Mouse (Mus musculus) brain, embryonic 14.5 days (tissue): ENCODE data around the gene Nlrp4f. TPM values are rescaled to one million over a fixed set of nuclear protein-coding genes. Genes with fewer than 3 reads are reported as not detected.
A peak's percentile ranks its signal among the peaks of the same experiment; 100 is the strongest.

Experiments used
- DNase-seq: peaks from one replicate; pipeline ENCODE4 v3.0.0-alpha.2; 2011; ENCODE audit warnings: low read depth
- CTCF ChIP-seq: fragments of 200-500 bp; IDR thresholded peaks from 2 replicates; pipeline ENCODE4 v1.5.1; 2012; ENCODE audit warnings: inconsistent platforms, mild to moderate bottlenecking, moderate library complexity, borderline replicate concordance; ENCODE audit not compliant: insufficient read depth, insufficient read length; ENCODE audit errors: extremely low read depth
- POLR2A ChIP-seq: fragments of 200-500 bp; IDR thresholded peaks from 2 replicates; pipeline ENCODE4 v1.6.1; 2012; ENCODE audit warnings: mild to moderate bottlenecking, inconsistent platforms, borderline replicate concordance; ENCODE audit not compliant: poor library complexity, insufficient read depth, insufficient read length, severe bottlenecking; ENCODE audit errors: extremely low read depth
- polyA plus RNA-seq: library from polyadenylated mRNA; depleted of rRNA; stranded (reverse); fragments of >200 nt; gene quantifications from 2 replicates; pipeline ENCODE4 v1.2.3, GENCODE M21; 2012; rRNA removed

Gene Nlrp4f
- polyA plus RNA-seq, result 0.08 TPM in 1 of 2 replicates, not detected in the other

DNA sequence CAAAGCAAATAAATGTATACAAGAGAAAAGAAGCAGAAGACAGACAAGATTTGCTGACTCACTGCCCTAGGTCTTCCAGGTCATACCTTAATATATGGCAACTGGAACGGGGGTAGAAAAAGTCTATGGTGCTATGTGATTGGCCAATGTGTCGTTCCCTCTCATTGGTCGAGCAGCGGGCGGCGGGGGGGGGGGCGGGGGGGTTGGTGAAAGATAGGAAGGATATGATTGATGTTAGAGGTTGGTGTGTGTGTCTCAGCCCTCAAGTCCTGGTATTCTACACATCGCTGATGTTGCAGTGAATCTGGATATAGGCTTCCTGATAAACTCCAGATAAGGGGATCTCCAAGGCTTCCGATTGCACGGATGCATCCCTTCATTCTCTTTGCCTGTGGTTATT lies at the start of gene Nlrp4f:
Nlrp4f (minus strand) TSS at position 101 of the 400 bp plus-strand sequence.
- no peak for TF ChIP-seq CTCF
- TF ChIP-seq POLR2A, result no peak

DNA sequence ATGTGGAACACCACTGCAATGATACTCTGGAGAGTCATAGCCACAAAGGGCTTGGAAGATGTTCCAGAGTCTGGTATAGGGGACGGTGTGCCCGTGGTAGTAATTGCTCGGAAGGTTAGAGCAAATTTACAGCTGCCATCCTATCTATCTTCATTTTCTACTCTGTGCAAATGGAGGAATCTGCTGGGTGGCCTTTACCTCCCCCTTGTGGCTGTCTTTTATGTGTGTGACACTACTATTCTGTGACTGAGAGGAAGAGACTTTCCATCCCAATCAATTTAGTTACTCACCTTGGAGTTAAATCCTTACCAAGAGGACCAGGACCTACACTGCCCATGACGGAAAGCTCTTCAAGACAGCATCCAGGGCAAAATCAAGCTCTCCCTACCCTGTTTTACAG lies 37.5 kb upstream of the Nlrp4f start:
- TF ChIP-seq POLR2A (no peak), CTCF (no peak)
- no peak for DNase-seq

More for the DNA sequence above, at the start of gene Nlrp4f:
- no peak for DNase-seq

DNA sequence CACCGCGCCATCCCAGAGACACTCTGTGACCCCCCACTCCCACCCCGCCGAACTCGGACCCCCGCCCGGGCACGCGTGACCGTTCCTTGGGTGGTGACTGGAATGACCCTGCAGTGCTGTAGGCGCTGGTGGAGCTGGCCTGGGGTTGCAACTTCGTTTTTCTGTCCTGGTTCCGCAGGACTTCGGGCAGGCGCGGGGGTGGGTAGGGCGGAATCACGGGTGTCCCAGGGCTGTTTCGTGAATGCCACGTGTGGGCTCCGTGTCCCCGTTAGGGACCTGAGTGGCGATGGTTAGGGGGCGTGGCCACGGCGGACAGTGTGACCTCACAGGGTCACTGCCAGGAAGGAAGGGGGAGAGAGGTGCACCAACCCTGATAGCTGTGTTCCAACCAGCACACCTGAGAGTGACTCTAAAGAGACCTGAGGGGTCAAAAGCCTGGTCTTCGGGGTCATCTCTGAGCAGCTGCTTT lies 36.6 kb upstream of the Nlrp4f start:
- no peak for DNase-seq
- TF ChIP-seq POLR2A, result no peak
- no peak for TF ChIP-seq CTCF

DNA sequence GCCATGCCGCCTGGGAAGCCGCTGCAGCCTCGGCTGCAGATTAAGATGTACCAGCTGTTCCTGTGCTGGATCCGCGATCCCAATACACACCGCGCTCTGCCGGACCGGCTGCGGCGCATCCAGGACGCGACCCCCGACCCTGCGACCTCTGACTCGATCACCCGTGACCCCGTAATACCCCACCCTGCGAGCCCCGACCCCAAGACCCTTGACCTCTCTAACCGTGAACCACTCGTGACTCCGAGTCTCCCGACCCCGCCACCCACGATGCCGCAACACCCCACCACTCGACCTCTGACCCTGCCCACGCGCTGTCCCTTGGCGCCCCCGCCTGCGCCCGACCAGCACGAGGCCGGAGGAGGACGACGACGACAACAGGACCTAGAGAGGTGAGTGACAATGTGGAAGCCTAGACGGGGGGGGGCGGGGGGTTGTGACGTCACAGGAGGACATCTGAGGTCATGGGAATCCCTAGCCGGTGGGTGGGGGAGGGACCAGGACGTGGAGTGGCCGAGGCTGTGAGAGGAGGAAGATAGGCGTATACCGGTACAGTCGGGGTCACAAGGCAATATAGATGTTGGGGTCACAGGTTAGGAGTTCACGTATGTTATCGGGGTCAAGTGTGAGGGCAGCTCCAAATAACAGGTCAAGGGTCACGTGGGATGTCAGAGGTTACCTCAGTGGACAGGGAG lies 36.0 kb upstream of the Nlrp4f start:
- no peak for DNase-seq
- no peak for TF ChIP-seq CTCF
- TF ChIP-seq POLR2A, result no peak

DNA sequence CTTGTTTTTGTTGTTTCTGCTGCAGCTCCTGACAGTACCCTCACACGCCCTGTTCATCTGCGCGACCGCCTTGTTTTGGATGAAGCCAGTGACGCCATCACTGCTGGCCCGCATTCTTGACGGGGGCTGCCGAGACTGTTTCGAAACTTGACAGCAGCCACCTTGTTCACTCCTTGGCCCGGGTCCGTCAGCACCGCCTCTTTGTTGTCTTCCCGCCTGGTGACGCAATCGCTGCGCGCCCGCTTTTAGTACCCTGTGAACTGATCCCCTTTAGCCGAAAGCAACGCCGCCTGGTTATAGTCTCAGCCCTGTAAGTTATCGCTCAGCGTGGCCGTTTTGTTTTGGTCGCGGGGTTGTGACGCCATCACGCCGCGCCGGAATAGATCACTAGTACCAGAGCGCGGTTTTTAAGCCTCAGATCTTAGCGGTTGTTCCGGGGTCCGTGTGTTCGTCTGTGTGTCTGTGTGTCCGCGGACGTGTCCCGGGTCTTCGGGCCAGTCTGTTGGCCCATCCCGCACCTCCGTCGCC lies 35.4 kb upstream of the Nlrp4f start:
- peak; percentile 98 for DNase-seq

DNA sequence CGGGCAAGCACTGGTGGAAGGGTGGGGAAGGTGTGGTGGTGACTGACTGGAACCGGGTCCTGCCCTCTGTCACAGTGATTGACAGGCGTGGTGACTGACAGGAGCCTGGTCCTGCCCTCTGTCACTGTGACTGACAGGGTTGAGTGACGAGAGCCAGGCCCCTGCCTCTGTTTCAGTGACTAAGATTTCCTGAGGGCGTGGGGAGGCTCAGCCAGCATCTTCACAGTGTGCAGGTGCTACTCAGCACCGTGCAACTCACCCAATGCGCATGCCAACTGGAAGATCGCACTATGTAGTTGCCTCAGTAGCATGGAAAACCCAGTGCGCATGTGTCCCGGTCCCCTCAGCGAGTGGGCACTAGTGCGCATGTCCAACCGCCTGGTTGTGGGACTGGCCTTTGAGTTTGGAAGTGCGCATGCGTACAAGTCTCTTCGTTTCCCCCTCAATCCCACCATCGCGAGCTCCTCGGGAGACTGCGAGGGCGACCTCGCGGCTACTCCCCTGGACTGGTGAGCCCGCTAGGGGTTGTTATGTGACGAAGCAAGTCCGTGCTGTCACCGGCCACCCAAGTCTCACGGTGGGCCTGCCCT lies 34.8 kb upstream of the Nlrp4f start:
- DNase-seq, result peak; percentile 99
- TF ChIP-seq CTCF, result no peak
- TF ChIP-seq POLR2A, result peak; percentile 52; the same call in 1 of the 2 replicates

More for the DNA sequence above, 35.4 kb upstream of the Nlrp4f start:
- TF ChIP-seq POLR2A (no peak), CTCF (no peak)

DNA sequence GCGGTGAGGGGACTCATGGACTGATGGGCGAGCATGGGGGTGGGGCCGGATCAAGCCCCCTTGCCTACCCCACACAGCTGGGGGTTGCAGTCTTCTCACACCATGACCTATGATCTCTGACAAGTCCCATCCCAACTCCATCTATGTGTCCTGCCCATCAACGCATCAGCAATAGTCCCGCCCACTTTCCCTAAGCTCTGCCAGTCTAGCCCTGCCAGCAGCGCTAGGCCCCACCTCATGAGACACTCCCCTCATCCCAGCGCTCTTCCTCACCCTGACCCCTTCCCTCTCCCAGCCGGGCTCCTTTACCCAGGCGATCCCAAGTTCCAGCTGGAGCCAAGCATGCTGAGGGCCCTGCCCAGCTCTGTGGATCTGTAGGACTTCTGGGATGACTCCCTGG lies 31.4 kb upstream of the Nlrp4f start:
- TF ChIP-seq CTCF (no peak), POLR2A (no peak)
- DNase-seq, result no peak

DNA sequence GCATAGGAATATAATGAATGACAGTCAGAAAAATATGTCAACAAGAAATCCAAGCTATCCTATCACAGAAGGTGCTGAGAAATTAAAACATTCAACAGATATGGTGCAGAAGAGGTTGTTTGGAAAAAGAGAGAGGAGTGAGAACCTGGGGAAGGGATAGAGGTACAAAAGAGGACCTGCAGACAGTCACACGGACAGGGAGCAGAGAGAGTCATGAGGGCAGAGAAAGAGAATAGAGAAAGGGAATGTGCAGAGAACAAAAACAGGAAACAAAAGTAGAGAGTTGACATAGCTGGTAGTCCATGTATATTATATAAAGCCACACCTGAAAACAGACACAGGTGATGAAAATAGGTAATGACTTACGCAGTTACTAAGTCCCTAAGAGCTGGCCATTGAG lies 20.9 kb upstream of the Nlrp4f start:
- TF ChIP-seq CTCF (no peak), POLR2A (no peak)
- no peak for DNase-seq

DNA sequence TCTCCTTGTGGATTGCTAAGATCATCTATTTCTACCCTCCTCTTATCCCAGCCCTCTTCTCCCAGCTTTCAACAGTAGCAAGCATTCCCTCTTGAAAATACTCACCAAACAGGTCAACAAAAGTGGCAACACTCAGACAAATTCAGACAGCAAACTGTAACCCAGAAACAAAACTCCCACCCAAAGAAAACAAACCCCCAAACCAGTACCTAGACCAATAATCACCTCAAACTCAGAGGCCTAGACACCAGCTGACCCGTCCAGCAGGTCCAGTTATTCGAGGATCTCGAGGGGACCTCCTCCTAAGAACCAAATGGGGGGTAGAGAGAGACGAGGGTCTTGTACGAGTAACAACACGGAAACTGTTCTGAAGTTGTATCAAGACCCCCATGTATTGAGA lies 20.2 kb upstream of the Nlrp4f start:
- DNase-seq, result no peak
- no peak for TF ChIP-seq CTCF
- TF ChIP-seq POLR2A, result no peak

DNA sequence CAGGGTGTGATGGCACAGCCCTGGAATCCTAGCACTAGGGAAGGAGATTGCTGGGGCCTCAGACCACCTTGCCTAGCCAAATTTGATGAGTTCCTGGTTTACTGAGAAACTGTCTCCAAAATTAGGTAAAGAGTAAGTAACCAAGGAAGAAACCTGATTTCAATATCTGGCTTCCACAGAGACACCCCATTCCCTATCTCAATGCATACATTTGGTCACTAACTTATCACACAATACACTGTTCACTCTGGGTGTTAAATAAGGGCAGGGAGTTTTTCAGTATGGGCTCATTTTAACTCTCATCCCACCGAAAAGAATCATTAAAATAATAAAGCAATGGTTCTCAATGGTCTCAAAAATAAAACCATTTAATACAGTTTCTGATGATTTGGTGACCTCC lies 5.1 kb downstream of the Nlrp4f start:
- TF ChIP-seq CTCF (no peak), POLR2A (no peak)
- no peak for DNase-seq

DNA sequence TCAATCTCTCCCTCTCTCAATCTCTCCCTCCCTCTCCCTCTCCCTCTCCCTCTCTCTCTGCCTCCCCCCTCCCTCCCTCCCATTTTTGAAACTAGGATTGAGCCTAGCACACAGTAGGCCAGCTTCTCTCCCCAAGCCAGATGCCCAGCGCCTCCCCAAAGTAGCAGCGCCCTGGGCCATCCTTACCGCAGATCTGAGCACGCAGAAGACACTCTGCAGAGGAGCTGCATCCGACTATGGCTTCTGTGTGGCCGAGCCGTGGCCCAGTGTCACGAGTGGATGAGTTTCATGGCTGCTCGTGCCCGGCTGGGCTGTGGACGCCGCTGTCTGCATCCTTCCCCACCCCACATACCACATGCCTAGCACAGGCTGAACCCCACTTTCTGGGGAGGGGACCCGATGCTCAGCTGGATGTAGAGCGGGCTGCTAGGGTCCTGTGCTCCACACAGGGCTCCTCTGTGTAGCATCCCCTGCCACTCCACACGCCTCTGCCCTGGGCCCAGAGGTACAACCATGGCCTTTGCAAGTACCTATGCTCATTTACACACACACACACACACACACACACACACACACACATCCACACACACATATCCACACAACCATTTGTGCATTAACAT lies 29.2 kb downstream of the Nlrp4f start:
- DNase-seq, result no peak
- TF ChIP-seq CTCF (no peak), POLR2A (no peak)
